Mouse (Mus musculus) lung, embryonic 15.5 days (tissue): ENCODE measurements around the gene Acvr2a. TPM values are rescaled to one million over a fixed set of nuclear protein-coding genes. Genes with fewer than 3 reads are reported as not detected.

Experiments used
- ATAC-seq: fragments of 200-750 bp; cut with Nextera tagmentation; 2 replicates; pipeline ENCODE4 v1.8.0; 2017; ENCODE audit warnings: moderate number of reproducible peaks, borderline replicate concordance; ENCODE audit not compliant: low FRiP score, low TSS enrichment; ENCODE audit errors: extremely low read depth
- H3K27ac ChIP-seq: fragments of 300-500 bp; sonication (generic); 2 replicates; pipeline ENCODE4 v1.5.1; 2015; ENCODE audit warnings: moderate library complexity, mild to moderate bottlenecking, inconsistent platforms
- H3K27me3 ChIP-seq: fragments of 300-500 bp; sonication (generic); 2 replicates; pipeline ENCODE4 v1.6.1; 2015; ENCODE audit warnings: inconsistent platforms
- H3K36me3 ChIP-seq: fragments of 300-500 bp; sonication (generic); 2 replicates; pipeline ENCODE4 v1.6.1; 2015; ENCODE audit warnings: inconsistent platforms
- H3K4me1 ChIP-seq: fragments of 300-500 bp; sonication (generic); 2 replicates; pipeline ENCODE4 v1.6.1; 2015; ENCODE audit warnings: inconsistent platforms
- H3K4me2 ChIP-seq: fragments of 300-500 bp; sonication (generic); 2 replicates; pipeline ENCODE4 v1.6.1; 2015; ENCODE audit warnings: inconsistent platforms, mild to moderate bottlenecking, moderate library complexity
- H3K4me3 ChIP-seq: fragments of 300-500 bp; sonication (generic); 2 replicates; pipeline ENCODE4 v1.5.1; 2015; ENCODE audit warnings: mild to moderate bottlenecking, inconsistent platforms
- H3K9ac ChIP-seq: fragments of 300-500 bp; sonication (generic); 2 replicates; pipeline ENCODE4 v1.6.1; 2015; ENCODE audit warnings: inconsistent platforms
- H3K9me3 ChIP-seq: fragments of 300-500 bp; sonication (generic); 2 replicates; pipeline ENCODE4 v1.6.1; 2016; ENCODE audit warnings: inconsistent platforms
- WGBS: fragments of 180-500 bp; shearing (Covaris S2); methylation state at CpG from one replicate; pipeline ENCODE4 v1.1.7; 2015; 5-methylcytosine and 5-hydroxymethylcytosine counted together
- polyA plus RNA-seq: library from polyadenylated mRNA; unstranded; fragments of >200 nt; fragmentation: Nextera tagmentation; extraction: Ambion mirVana; gene quantifications from 2 replicates; pipeline ENCODE4 v1.2.1, GENCODE M21; 2015

Acvr2a gene
- polyA plus RNA-seq, 1 experiment from 2014 or later, result 18.3 TPM

GRCm38 (mm10) chr2:48908866-48909265, 95.0 kb downstream of the Acvr2a start:
- ATAC-seq, result no peak
- no peak overlapping the region for H3K9ac ChIP-seq
- H3K9me3 ChIP-seq, result no peaks in the 10 kb centered on the region
- H3K4me3 ChIP-seq, result no peak overlapping the region
- H3K27ac ChIP-seq, result no peak overlapping the region
- H3K36me3 ChIP-seq, result peaks cover 27% of the 10 kb centered on the region
- H3K4me1 ChIP-seq, result no peaks in the 10 kb centered on the region
- H3K27me3 ChIP-seq, result no peaks in the 10 kb centered on the region
- WGBS, result 46% methylated on average over 2 of the region's 2 CpGs
- H3K4me2 ChIP-seq, result no peak overlapping the region

GRCm38 (mm10) chr2:48914185-48914584, 100.3 kb downstream of the Acvr2a start:
- Histone ChIP-seq H3K4me3 (no peak overlapping the region), H3K27me3 (no peaks in the 10 kb centered on the region), H3K36me3 (peaks cover 17% of the 10 kb centered on the region), H3K4me2 (no peak overlapping the region), H3K9ac (no peak overlapping the region), H3K27ac (no peak overlapping the region), H3K9me3 (no peaks in the 10 kb centered on the region), H3K4me1 (no peaks in the 10 kb centered on the region)
- 67% methylated on average over 1 of the region's 1 CpGs for WGBS
- ATAC-seq, result no peak

- H3K27ac ChIP-seq, result no peak overlapping the region
- H3K4me1 ChIP-seq, result no peaks in the 10 kb centered on the region
- no peaks in the 10 kb centered on the region for H3K27me3 ChIP-seq
- no peak overlapping the region for H3K4me3 ChIP-seq
- peaks cover 17% of the 10 kb centered on the region for H3K36me3 ChIP-seq
- H3K4me2 ChIP-seq, result no peak overlapping the region
- no peak overlapping the region for H3K9ac ChIP-seq
- H3K9me3 ChIP-seq, result no peaks in the 10 kb centered on the region
- no peak for ATAC-seq
Observed at GRCm38 (mm10) chr2:48915832-48916231, 101.9 kb downstream of the Acvr2a start.

GRCm38 (mm10) chr2:48935058-48935457, 121.1 kb downstream of the Acvr2a start:
- Histone ChIP-seq H3K4me2 (no peak overlapping the region), H3K9me3 (no peaks in the 10 kb centered on the region), H3K9ac (no peak overlapping the region), H3K4me1 (no peaks in the 10 kb centered on the region), H3K36me3 (peaks cover 8% of the 10 kb centered on the region; the same call in 1 of the 2 replicates), H3K4me3 (no peak overlapping the region), H3K27ac (no peak overlapping the region), H3K27me3 (no peaks in the 10 kb centered on the region)
- WGBS, result 71% methylated on average over 2 of the region's 2 CpGs
- no peak for ATAC-seq

GRCm38 (mm10) chr2:48947761-48948160, 133.9 kb downstream of the Acvr2a start:
- Histone ChIP-seq H3K9me3 (no peaks in the 10 kb centered on the region), H3K4me2 (peak overlapping the region; percentile 65), H3K27ac (no peak overlapping the region), H3K27me3 (no peaks in the 10 kb centered on the region), H3K4me1 (peaks cover 4% of the 10 kb centered on the region), H3K4me3 (peak overlapping the region; percentile 96), H3K36me3 (no peaks in the 10 kb centered on the region), H3K9ac (peak overlapping the region; percentile 37; the same call in 1 of the 2 replicates)
- ATAC-seq, result no peak
- 69% methylated on average over 3 of the region's 3 CpGs for WGBS

DNA sequence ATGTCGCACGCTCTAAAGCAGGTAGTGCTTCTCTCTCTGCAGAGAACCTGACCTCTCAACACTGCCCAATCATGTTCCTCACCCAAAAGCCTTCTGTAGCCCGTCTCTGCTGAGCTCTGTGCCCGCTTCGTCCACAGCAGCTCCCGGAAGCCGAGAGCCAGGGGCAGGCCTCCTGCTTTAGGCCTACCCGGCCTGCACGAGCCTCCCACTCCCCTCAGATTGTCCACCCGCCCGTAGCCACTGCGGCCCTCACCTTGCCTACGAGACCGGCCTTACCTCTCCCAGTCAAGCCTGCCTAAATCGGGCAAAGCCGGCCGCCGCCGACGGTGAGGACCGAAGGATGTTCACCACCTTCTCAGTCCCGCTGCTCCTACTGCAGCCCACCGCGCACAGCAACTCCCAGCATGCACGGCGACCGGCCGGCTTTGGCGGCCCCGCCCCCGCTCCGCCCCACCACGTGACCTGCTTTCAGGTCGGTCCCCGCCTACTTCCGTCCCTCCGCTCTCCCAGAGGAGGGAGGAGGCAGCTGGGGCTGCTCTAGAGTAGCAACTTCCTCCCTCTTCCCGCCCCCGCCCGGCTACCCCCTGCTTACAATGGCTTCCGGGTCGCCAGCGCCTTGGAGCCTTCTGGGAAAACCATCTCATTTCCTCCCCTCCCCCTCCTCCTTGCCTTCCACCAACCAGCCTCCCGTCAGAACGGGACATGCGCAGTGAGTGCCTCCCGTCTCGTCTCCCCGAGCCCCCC, 135.1 kb downstream of the Acvr2a start, which contains the start of gene Mbd5:
TSS of gene Mbd5 (plus strand) at position 668 of the 744 bp plus-strand sequence.
- ATAC-seq, result peak; percentile 100
- whole genome bisulfite sequencing, result 0% methylated on average over 38 of the region's 49 CpGs
- peak within 1 kb of the TSS; percentile 98 for H3K9ac ChIP-seq
- H3K27ac ChIP-seq, result peak within 1 kb of the TSS; percentile 98
- H3K4me1 ChIP-seq, result peaks cover 4% of the 10 kb centered on the region
- H3K4me3 ChIP-seq, result peak within 1 kb of the TSS; percentile 96
- H3K36me3 ChIP-seq, result no peaks in the 10 kb centered on the region
- H3K27me3 ChIP-seq, result no peaks in the 10 kb centered on the region
- H3K9me3 ChIP-seq, result no peaks in the 10 kb centered on the region
- H3K4me2 ChIP-seq, result peak within 1 kb of the TSS; percentile 65

DNA sequence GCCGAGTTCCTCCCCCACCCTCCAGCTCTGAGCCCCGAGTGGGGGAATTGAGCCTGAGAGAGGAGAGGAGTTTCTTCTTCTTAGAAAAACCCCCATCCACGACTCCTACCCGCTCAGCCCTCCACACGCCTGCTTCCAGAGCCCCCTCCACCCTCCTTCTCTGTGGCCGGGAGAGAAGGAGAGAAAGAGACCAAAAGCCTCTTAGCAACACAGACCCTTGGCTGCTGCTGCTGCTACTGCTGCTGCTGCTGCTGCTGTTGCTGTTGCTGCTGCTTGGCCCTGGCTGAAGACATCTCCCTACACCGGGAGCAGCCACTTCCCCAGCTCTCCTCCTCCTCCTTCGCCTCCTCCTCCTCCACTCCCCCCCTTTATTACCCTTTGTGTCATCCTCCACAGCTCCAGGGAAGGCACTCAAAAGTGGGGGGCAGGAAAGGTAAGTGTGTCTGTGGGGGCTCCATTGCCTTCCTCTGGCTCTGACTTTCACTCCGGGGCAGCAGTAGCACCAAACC, 135.9 kb downstream of the Acvr2a start:
- under 1% methylated on average over 8 of the region's 9 CpGs for WGBS
- no peaks in the 10 kb centered on the region for H3K9me3 ChIP-seq

GRCm38 (mm10) chr2:48950252-48950315, 136.2 kb downstream of the Acvr2a start, which contains the start of gene Orc4:
TSS of gene Orc4 (minus strand) at chr2:48950277.
- no peaks in the 10 kb centered on the region for H3K36me3 ChIP-seq
- WGBS, result 0% methylated on average over 2 of the region's 2 CpGs
- no peak for ATAC-seq
- H3K4me1 ChIP-seq, result peaks cover 4% of the 10 kb centered on the region
- no peaks in the 10 kb centered on the region for H3K27me3 ChIP-seq
- H3K4me2 ChIP-seq, result peak within 1 kb of the TSS; percentile 61
- H3K4me3 ChIP-seq, result peak within 1 kb of the TSS; percentile 96
- no peaks in the 10 kb centered on the region for H3K9me3 ChIP-seq
- peak within 1 kb of the TSS; percentile 98 for H3K9ac ChIP-seq
- H3K27ac ChIP-seq, result peak within 1 kb of the TSS; percentile 98

More for the DNA sequence above, 135.9 kb downstream of the Acvr2a start:
- peaks cover 4% of the 10 kb centered on the region for H3K4me1 ChIP-seq
- H3K27ac ChIP-seq, result peak overlapping the region; percentile 98
- peak overlapping the region; percentile 80 for H3K9ac ChIP-seq
- H3K36me3 ChIP-seq, result no peaks in the 10 kb centered on the region
- no peaks in the 10 kb centered on the region for H3K27me3 ChIP-seq
- peak; percentile 56; the same call in 1 of the 2 replicates for ATAC-seq
- peak overlapping the region; percentile 61 for H3K4me2 ChIP-seq
- H3K4me3 ChIP-seq, result peak overlapping the region; percentile 96

GRCm38 (mm10) chr2:48950316-48950880, 136.5 kb downstream of the Acvr2a start:
- Histone ChIP-seq H3K4me2 (peak overlapping the region; percentile 61), H3K4me3 (peak overlapping the region; percentile 96), H3K9ac (peak overlapping the region; percentile 80), H3K4me1 (peaks cover 4% of the 10 kb centered on the region), H3K36me3 (no peaks in the 10 kb centered on the region), H3K9me3 (no peaks in the 10 kb centered on the region), H3K27me3 (no peaks in the 10 kb centered on the region), H3K27ac (peak overlapping the region; percentile 98)
- WGBS, result 6% methylated on average over 5 of the region's 6 CpGs
- no peak for ATAC-seq

Other genes starting within 250 kb of the Acvr2a start
- gene Mbd5, start 135.4 kb downstream of the Acvr2a start, polyA plus RNA-seq, result 21.3 and 21.9 TPM in 2 replicates
- 94.1 and 107 TPM in 2 replicates for gene Orc4, start 136.2 kb downstream of the Acvr2a start, polyA plus RNA-seq